Mouse (Mus musculus): Measurements from ENCODE around the gene Selenon. TPM values are rescaled to one million over a fixed set of nuclear protein-coding genes. Genes with fewer than 3 reads are reported as not detected.
A peak's percentile ranks its signal among the peaks of the same experiment; 100 is the strongest.

The Selenon gene
- polyA plus RNA-seq, 1 experiment: not detected

GRCm38 (mm10) chr4:134580351-134581148 is 28.6 kb upstream of the Selenon start:
- H3K4me3 ChIP-seq (ENCODE audit: insufficient read depth, low read depth, low read length): no peak overlapping the region
- 48% methylated on average over 15 of the region's 15 CpGs for WGBS
- H3K27ac ChIP-seq (ENCODE audit: insufficient read depth, low read depth, low read length): peak overlapping the region; percentile 52
- no peak for TF ChIP-seq POLR2A (IDR thresholded peaks at IDR 0.05; ENCODE audit: insufficient read depth, low read depth, low read length)
- peaks cover 41% of the 10 kb centered on the region for H3K4me1 ChIP-seq (ENCODE audit: control insufficient read depth, insufficient read depth, low read length)

- 44% methylated on average over 5 of the region's 5 CpGs for WGBS
- TF ChIP-seq POLR2A (IDR thresholded peaks at IDR 0.05; ENCODE audit: insufficient read depth, low read depth, low read length) (no peak), CTCF (IDR thresholded peaks at IDR 0.05; ENCODE audit: insufficient read depth, low read depth, low read length) (no peak)
- H3K4me1 ChIP-seq (ENCODE audit: control insufficient read depth, insufficient read depth, low read length): peaks cover 41% of the 10 kb centered on the region
- no peak overlapping the region for H3K4me3 ChIP-seq (ENCODE audit: insufficient read depth, low read depth, low read length)
- H3K27ac ChIP-seq (ENCODE audit: insufficient read depth, low read depth, low read length): 0 out of 2 replicates have a peak overlapping the region, but pooled peaks have one; percentile 1
Observed at GRCm38 (mm10) chr4:134579620-134580019, 27.7 kb upstream of the Selenon start.

- 18% methylated on average over 11 of the region's 11 CpGs for WGBS
- Histone ChIP-seq H3K27ac (ENCODE audit: insufficient read depth, low read depth, low read length) (peak overlapping the region; percentile 12; the same call in 1 of the 2 replicates), H3K4me3 (ENCODE audit: insufficient read depth, low read depth, low read length) (no peak overlapping the region), H3K4me1 (ENCODE audit: control insufficient read depth, insufficient read depth, low read length) (peaks cover 41% of the 10 kb centered on the region)
- TF ChIP-seq CTCF (IDR thresholded peaks at IDR 0.05; ENCODE audit: insufficient read depth, low read depth, low read length): peak; percentile 10; the same call in 1 of the 2 replicates
- 0 out of 2 replicates have a peak, but pooled peaks have one; percentile 26 for TF ChIP-seq POLR2A (IDR thresholded peaks at IDR 0.05; ENCODE audit: insufficient read depth, low read depth, low read length)
Observed at GRCm38 (mm10) chr4:134579212-134579611, 27.2 kb upstream of the Selenon start.

GRCm38 (mm10) chr4:134578407-134578806 is 26.4 kb upstream of the Selenon start:
- Histone ChIP-seq H3K4me3 (ENCODE audit: insufficient read depth, low read depth, low read length) (no peak overlapping the region), H3K4me1 (ENCODE audit: control insufficient read depth, insufficient read depth, low read length) (peaks cover 41% of the 10 kb centered on the region), H3K27ac (ENCODE audit: insufficient read depth, low read depth, low read length) (peak overlapping the region; percentile 12; the same call in 1 of the 2 replicates)
- TF ChIP-seq POLR2A (IDR thresholded peaks at IDR 0.05; ENCODE audit: insufficient read depth, low read depth, low read length) (no peak), CTCF (IDR thresholded peaks at IDR 0.05; ENCODE audit: insufficient read depth, low read depth, low read length) (no peak)
- WGBS: 63% methylated on average over 5 of the region's 5 CpGs

GRCm38 (mm10) chr4:134577281-134577680 is 25.3 kb upstream of the Selenon start:
- H3K4me3 ChIP-seq (ENCODE audit: insufficient read depth, low read depth, low read length): no peak overlapping the region
- H3K4me1 ChIP-seq (ENCODE audit: control insufficient read depth, insufficient read depth, low read length): peaks cover 41% of the 10 kb centered on the region
- no peak for TF ChIP-seq CTCF (IDR thresholded peaks at IDR 0.05; ENCODE audit: insufficient read depth, low read depth, low read length)
- TF ChIP-seq POLR2A (IDR thresholded peaks at IDR 0.05; ENCODE audit: insufficient read depth, low read depth, low read length): no peak
- 85% methylated on average over 2 of the region's 2 CpGs for WGBS
- H3K27ac ChIP-seq (ENCODE audit: insufficient read depth, low read depth, low read length): no peak overlapping the region

GRCm38 (mm10) chr4:134575486-134575885 is 23.5 kb upstream of the Selenon start:
- H3K4me3 ChIP-seq (ENCODE audit: insufficient read depth, low read depth, low read length): no peak overlapping the region

GRCm38 (mm10) chr4:134572449-134573300 is 20.7 kb upstream of the Selenon start:
- WGBS: 87% methylated on average over 24 of the region's 24 CpGs
- Histone ChIP-seq H3K4me3 (ENCODE audit: insufficient read depth, low read depth, low read length) (no peak overlapping the region), H3K27ac (ENCODE audit: insufficient read depth, low read depth, low read length) (no peak overlapping the region), H3K4me1 (ENCODE audit: control insufficient read depth, insufficient read depth, low read length) (no peaks in the 10 kb centered on the region)
- no peak for TF ChIP-seq POLR2A (IDR thresholded peaks at IDR 0.05; ENCODE audit: insufficient read depth, low read depth, low read length)

More at GRCm38 (mm10) chr4:134575486-134575885, 23.5 kb upstream of the Selenon start:
- H3K27ac ChIP-seq (ENCODE audit: insufficient read depth, low read depth, low read length): no peak overlapping the region
- 89% methylated on average over 11 of the region's 11 CpGs for WGBS
- peaks cover 25% of the 10 kb centered on the region for H3K4me1 ChIP-seq (ENCODE audit: control insufficient read depth, insufficient read depth, low read length)
- TF ChIP-seq POLR2A (IDR thresholded peaks at IDR 0.05; ENCODE audit: insufficient read depth, low read depth, low read length) (no peak), CTCF (IDR thresholded peaks at IDR 0.05; ENCODE audit: insufficient read depth, low read depth, low read length) (no peak)

- no peak overlapping the region for H3K27ac ChIP-seq (ENCODE audit: insufficient read depth, low read depth, low read length)
Observed at GRCm38 (mm10) chr4:134570704-134571451, 18.9 kb upstream of the Selenon start.

More at GRCm38 (mm10) chr4:134570704-134571451, 18.9 kb upstream of the Selenon start:
- 83% methylated on average over 14 of the region's 14 CpGs for WGBS
- no peak overlapping the region for H3K4me3 ChIP-seq (ENCODE audit: insufficient read depth, low read depth, low read length)
- TF ChIP-seq CTCF (IDR thresholded peaks at IDR 0.05; ENCODE audit: insufficient read depth, low read depth, low read length) (no peak), POLR2A (IDR thresholded peaks at IDR 0.05; ENCODE audit: insufficient read depth, low read depth, low read length) (no peak)
- H3K4me1 ChIP-seq (ENCODE audit: control insufficient read depth, insufficient read depth, low read length): no peaks in the 10 kb centered on the region

All from olfactory bulb, adult 2 months (tissue).